Mouse (Mus musculus): ENCODE data around the gene Trim30c.

- TF ChIP-seq POLR2A (IDR thresholded peaks at IDR 0.05; ENCODE audit: control insufficient read depth in 1 of 2, insufficient read depth in 1 of 2, low read depth in 1 of 2, low read length in 2 of 2, poor library complexity in 1 of 2): no peak
- no peak for TF ChIP-seq MAX (IDR thresholded peaks at IDR 0.05; ENCODE audit: low read length)
- TF ChIP-seq CTCF (IDR thresholded peaks at IDR 0.05 in 2 of 3, conservative IDR thresholded peaks at IDR 0.05 in 1 of 3; ENCODE audit: control insufficient read depth in 1 of 3, insufficient read depth in 1 of 3, low read depth in 2 of 3, low read length in 3 of 3, poor library complexity in 1 of 3, severe bottlenecking in 1 of 3): no peak
- no peak for TF ChIP-seq EP300 (IDR thresholded peaks at IDR 0.05; ENCODE audit: low read depth in 1 of 2, low read length in 2 of 2)
- TF ChIP-seq MXI1 (IDR thresholded peaks at IDR 0.05; ENCODE audit: low read depth, low read length): no peak
- no peak for TF ChIP-seq ELF1 (IDR thresholded peaks at IDR 0.05; ENCODE audit: low read depth, low read length)
- no peak for TF ChIP-seq GABPA (IDR thresholded peaks at IDR 0.05; ENCODE audit: low read depth, low read length)
- no peak for TF ChIP-seq KAT2A (conservative IDR thresholded peaks at IDR 0.05; ENCODE audit: low read depth, low read length)
- no peak for TF ChIP-seq MAZ (IDR thresholded peaks at IDR 0.05; ENCODE audit: low read depth, low read length)
Observed at GRCm38 (mm10) chr7:104400698-104401097, at the start of gene Trim30c.
